Mouse (Mus musculus) CD8-positive naive resting alpha-beta T cell, adult 2 months (primary cell): Measurements from ENCODE around the gene Cfl1.

Experiments used
- DNase-seq, 2 experiments: peaks; one replicate each; pipeline ENCODE4 v3.0.0; 2022; ENCODE audit warnings: low read depth in 2 of 2, low spot score in 2 of 2

Cfl1 gene

GRCm38 (mm10) chr19:5490313-5490897, at the start of gene Cfl1:
Cfl1 (plus strand) TSS chr19:5490455.
- DNase-seq = peak; percentile 87 to 91

GRCm38 (mm10) chr19:5444371-5444908, 45.8 kb upstream of the Cfl1 start:
- DNase-seq = no peak

GRCm38 (mm10) chr19:5444954-5445353, 45.3 kb upstream of the Cfl1 start:
- no peak for DNase-seq

- no peak for DNase-seq
Observed at GRCm38 (mm10) chr19:5445747-5446146, 44.5 kb upstream of the Cfl1 start.

GRCm38 (mm10) chr19:5447515-5448353, 42.5 kb upstream of the Cfl1 start, which contains the start of gene Fosl1:
Fosl1 (plus strand) TSS chr19:5447547.
- DNase-seq = peak; percentile 68 to 82

GRCm38 (mm10) chr19:5448354-5449150, 41.7 kb upstream of the Cfl1 start:
- no peak for DNase-seq

- no peak for DNase-seq
Observed at GRCm38 (mm10) chr19:5449673-5450072, 40.6 kb upstream of the Cfl1 start.

GRCm38 (mm10) chr19:5451766-5452165, 38.5 kb upstream of the Cfl1 start:
- DNase-seq = no peak

- no peak for DNase-seq
Observed at GRCm38 (mm10) chr19:5455037-5455436, 35.2 kb upstream of the Cfl1 start.

- DNase-seq = no peak
Observed at GRCm38 (mm10) chr19:5455568-5455967, 34.7 kb upstream of the Cfl1 start.

- no peak for DNase-seq
Observed at GRCm38 (mm10) chr19:5456241-5456921, 33.9 kb upstream of the Cfl1 start.

- peak; percentile 77 to 91 for DNase-seq
Observed at GRCm38 (mm10) chr19:5456922-5457745, 33.1 kb upstream of the Cfl1 start.

GRCm38 (mm10) chr19:5457746-5458442, 32.4 kb upstream of the Cfl1 start, which contains the start of gene Ccdc85b:
Ccdc85b (minus strand) TSS chr19:5457894.
- DNase-seq = no peak

- no peak for DNase-seq
Observed at GRCm38 (mm10) chr19:5459019-5459418, 31.2 kb upstream of the Cfl1 start.

GRCm38 (mm10) chr19:5459896-5460295, 30.4 kb upstream of the Cfl1 start:
- no peak for DNase-seq

GRCm38 (mm10) chr19:5460465-5460911, 29.8 kb upstream of the Cfl1 start, which contains the start of gene Fibp:
Fibp (plus strand) TSS chr19:5460615.
- DNase-seq = peak; percentile 75 to 84

- DNase-seq = no peak
Observed at GRCm38 (mm10) chr19:5461411-5461810, 28.8 kb upstream of the Cfl1 start.

GRCm38 (mm10) chr19:5463212-5463611, 27.0 kb upstream of the Cfl1 start:
- no peak for DNase-seq
